Mouse (Mus musculus) forebrain, embryonic 13.5 days (tissue): ENCODE results near the gene Ap4s1. TPM values are rescaled to one million over a fixed set of nuclear protein-coding genes. Genes with fewer than 3 reads are reported as not detected.

Source experiments
- ATAC-seq: fragments of 200-750 bp; cut with Nextera tagmentation; 2 replicates; pipeline ENCODE4 v1.8.0; 2017
- H3K27ac ChIP-seq: fragments of 300-500 bp; sonication (generic); 2 replicates; pipeline ENCODE4 v1.5.1; 2015; ENCODE audit warnings: inconsistent platforms, mild to moderate bottlenecking, moderate library complexity
- H3K27me3 ChIP-seq: fragments of 300-500 bp; sonication (generic); 2 replicates; pipeline ENCODE4 v1.6.1; 2015; ENCODE audit warnings: mild to moderate bottlenecking, inconsistent platforms
- H3K36me3 ChIP-seq: fragments of 300-500 bp; sonication (generic); 2 replicates; pipeline ENCODE4 v1.6.1; 2015; ENCODE audit warnings: mild to moderate bottlenecking, inconsistent platforms; ENCODE audit not compliant: poor library complexity, severe bottlenecking
- H3K4me1 ChIP-seq: fragments of 300-500 bp; sonication (generic); 2 replicates; pipeline ENCODE4 v1.6.1; 2015; ENCODE audit warnings: inconsistent platforms
- H3K4me2 ChIP-seq: fragments of 300-500 bp; sonication (generic); 2 replicates; pipeline ENCODE4 v1.6.1; 2015; ENCODE audit warnings: inconsistent platforms, mild to moderate bottlenecking, moderate library complexity
- H3K4me3 ChIP-seq: fragments of 300-500 bp; sonication (generic); 2 replicates; pipeline ENCODE4 v1.5.1; 2015; ENCODE audit warnings: mild to moderate bottlenecking, inconsistent platforms
- H3K9ac ChIP-seq: fragments of 300-500 bp; sonication (generic); 2 replicates; pipeline ENCODE4 v1.6.1; 2015; ENCODE audit warnings: mild to moderate bottlenecking, inconsistent platforms
- H3K9me3 ChIP-seq: fragments of 300-500 bp; sonication (generic); replicated peaks from 2 replicates; pipeline ENCODE4 v1.6.1; 2016; ENCODE audit warnings: inconsistent platforms
- WGBS: fragments of 180-500 bp; shearing (Covaris S2); methylation state at CpG from one replicate; pipeline ENCODE4 v1.1.7; 2015; 5-methylcytosine and 5-hydroxymethylcytosine counted together
- polyA plus RNA-seq: library from polyadenylated mRNA; unstranded; fragments of >200 nt; fragmentation: Nextera tagmentation; extraction: Ambion mirVana; gene quantifications from 2 replicates; pipeline ENCODE4 v1.2.1, GENCODE M21; 2015

Gene Ap4s1
- polyA plus RNA-seq, 1 experiment from 2014 or later, result 52.9 TPM

DNA sequence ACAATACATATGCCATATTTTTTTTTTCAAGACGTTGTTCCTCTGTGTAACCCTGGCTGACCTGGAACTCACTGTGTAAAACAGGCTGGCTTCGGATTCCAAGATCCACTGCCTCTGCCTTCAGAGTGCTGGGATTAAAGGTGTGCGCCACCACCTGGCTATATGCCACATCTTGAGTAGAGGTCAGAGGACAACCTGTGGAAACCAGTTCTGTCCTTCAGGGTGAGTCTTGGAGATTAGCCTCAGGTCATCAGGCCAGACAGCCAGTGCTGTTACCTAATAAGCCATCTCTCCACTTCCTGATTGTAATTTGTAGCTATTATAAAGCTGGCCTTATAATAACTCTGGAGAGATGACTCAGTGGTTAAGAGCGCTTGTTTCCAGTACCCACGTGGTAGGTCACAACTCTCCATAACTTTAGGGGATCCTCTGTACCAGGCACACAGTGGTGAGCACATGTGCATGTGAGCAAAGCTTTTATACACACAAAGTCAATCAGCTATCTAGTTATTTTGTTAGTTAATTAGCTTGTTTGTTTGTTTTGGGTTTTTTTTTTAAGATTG is 15.9 kb downstream of the Ap4s1 start:
- Histone ChIP-seq H3K9ac (no peak overlapping the region), H3K9me3 (no peaks in the 10 kb centered on the region), H3K36me3 (no peaks in the 10 kb centered on the region), H3K4me3 (no peak overlapping the region), H3K4me1 (peaks cover 7% of the 10 kb centered on the region; the same call in 1 of the 2 replicates), H3K27ac (no peak overlapping the region), H3K27me3 (no peaks in the 10 kb centered on the region), H3K4me2 (no peak overlapping the region)
- 88% methylated on average over 5 of the region's 5 CpGs for WGBS
- ATAC-seq, result no peak

DNA sequence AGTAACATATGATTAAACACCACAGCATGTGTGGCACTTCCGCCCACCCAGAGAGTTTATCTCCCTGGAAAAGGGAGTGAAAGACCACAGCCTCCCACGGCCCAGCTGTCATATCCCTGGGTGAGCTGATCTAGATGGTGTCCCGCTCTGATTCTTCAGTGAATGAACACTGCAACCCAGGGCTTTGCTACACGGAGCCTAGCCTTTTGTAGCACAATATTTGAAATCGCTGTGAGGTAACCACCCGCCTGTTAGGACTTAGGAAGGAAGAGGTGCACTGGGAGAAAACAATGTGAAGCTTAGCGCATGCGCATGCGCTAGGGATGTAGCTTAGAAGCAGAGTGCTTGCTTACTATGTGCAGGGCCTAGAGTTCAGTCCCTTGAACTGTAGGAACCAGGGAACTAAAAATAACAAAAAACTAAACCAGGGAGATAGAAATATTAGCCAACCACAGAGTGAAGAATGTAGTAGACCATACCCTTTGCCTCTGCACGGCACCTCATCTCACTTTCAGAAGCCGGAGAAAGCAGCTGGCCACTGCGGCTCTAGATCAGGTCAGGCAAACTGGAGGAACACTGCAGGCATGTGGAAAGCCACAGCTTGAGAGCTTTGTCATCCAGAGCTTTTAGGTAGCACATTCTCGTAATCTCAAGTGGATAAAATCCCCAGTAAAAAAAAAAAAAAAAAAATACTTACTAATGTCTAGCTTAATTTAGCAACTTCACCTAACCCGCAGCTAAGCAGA is 18.3 kb downstream of the Ap4s1 start:
- ATAC-seq, result no peak
- WGBS, result 64% methylated on average over 14 of the region's 14 CpGs
- Histone ChIP-seq H3K27me3 (no peaks in the 10 kb centered on the region), H3K36me3 (no peaks in the 10 kb centered on the region), H3K27ac (no peak overlapping the region; the same call in 1 of the 2 replicates), H3K4me2 (no peak overlapping the region), H3K9me3 (no peaks in the 10 kb centered on the region), H3K9ac (no peak overlapping the region), H3K4me1 (no peaks in the 10 kb centered on the region), H3K4me3 (no peak overlapping the region)

DNA sequence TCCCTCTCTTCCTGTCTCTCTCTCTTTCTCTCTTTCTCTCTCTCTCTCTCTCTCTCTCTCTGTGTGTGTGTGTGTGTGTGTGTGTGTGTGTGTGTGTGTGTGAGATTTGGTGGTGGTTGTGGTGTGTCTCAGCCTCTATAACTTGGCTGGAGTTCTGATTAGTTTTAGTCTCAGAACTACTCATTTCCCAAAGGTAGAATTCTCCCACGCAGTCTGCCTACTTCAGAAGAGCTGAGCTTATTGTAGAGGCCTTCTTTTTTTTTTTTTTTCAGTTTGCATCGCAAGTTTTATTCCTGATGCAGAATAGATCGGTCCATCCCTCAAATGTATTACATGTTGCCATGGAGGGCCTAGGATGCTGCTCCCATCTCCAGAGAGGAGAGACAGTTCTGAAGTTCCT is 18.9 kb downstream of the Ap4s1 start:
- Histone ChIP-seq H3K9me3 (no peaks in the 10 kb centered on the region), H3K9ac (no peak overlapping the region), H3K27ac (no peak overlapping the region), H3K4me2 (no peak overlapping the region), H3K4me1 (no peaks in the 10 kb centered on the region), H3K4me3 (no peak overlapping the region), H3K27me3 (no peaks in the 10 kb centered on the region), H3K36me3 (no peaks in the 10 kb centered on the region)
- WGBS, result 66% methylated on average over 3 of the region's 3 CpGs
- ATAC-seq, result no peak

DNA sequence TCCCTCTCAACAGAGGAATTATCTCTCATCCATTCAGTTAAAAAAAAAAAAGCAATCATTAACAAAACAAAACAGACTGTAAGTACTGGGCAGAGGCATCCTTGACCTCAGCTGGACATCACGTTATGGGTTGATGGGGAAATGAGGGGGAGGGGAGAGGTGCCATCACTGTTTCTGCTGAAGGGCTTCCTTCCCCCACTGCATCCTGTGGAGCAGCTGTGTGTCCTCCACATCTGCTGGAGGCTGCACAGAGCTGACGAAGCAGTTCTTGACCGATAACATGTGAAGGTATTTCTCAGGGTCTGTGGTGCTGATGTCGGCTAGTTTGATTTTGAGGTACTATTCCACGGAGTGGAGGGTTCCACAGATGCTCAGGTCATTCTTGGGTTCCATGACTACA is 19.3 kb downstream of the Ap4s1 start:
- H3K4me1 ChIP-seq, result no peaks in the 10 kb centered on the region
- no peak overlapping the region for H3K4me2 ChIP-seq
- WGBS, result 86% methylated on average over 5 of the region's 5 CpGs
- no peak overlapping the region for H3K9ac ChIP-seq
- no peaks in the 10 kb centered on the region for H3K36me3 ChIP-seq
- no peak overlapping the region for H3K4me3 ChIP-seq
- no peaks in the 10 kb centered on the region for H3K27me3 ChIP-seq
- no peaks in the 10 kb centered on the region for H3K9me3 ChIP-seq
- no peak overlapping the region for H3K27ac ChIP-seq
- no peak for ATAC-seq

DNA sequence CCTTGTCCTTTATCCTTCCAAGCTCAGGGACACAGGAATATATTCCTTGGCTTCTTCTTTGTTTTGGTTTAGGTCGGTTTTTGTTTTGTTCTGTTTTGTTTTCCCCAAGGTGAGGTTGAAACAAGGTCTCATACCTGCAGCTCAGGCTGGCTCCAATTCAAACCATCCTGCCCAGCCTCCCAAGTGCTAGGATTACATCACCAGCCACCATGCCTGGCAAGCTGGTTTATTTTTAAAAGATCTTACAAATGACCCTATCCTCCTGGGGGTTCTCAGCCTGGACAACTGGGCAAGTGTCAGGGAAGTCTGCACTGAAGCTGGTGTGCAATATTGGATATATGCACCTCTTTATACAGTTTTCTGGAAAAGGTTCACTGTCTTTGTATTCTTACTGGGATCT is 21.9 kb downstream of the Ap4s1 start:
- WGBS, result 85% methylated on average over 1 of the region's 1 CpGs

DNA sequence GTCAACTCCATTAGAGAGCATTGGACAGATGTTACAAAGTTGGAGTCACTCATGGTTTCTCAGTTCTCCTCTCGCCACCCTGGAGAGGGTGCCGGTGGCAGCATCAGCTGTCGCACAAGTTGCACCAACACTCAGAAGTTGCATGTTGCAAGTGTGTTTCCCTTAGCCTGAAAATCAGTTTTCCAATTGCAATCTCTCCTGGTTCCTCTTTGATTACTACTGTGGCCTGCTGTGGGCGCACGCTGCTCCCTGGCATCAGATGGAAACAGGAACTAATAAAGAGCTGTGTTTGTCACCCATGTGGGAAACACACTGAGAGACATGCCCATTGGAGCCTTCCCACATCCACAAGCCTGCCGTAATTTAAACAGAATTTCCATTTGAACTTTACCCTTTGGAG is 27.8 kb downstream of the Ap4s1 start:
- H3K4me1 ChIP-seq, result 0 out of 2 replicates have a peak, but pooled peaks cover 6% of the 10 kb centered on the region
- no peaks in the 10 kb centered on the region for H3K9me3 ChIP-seq
- no peaks in the 10 kb centered on the region for H3K27me3 ChIP-seq
- 97% methylated on average over 6 of the region's 6 CpGs for WGBS
- no peak for ATAC-seq
- H3K4me2 ChIP-seq, result no peak overlapping the region
- no peak overlapping the region for H3K27ac ChIP-seq
- H3K36me3 ChIP-seq, result peaks cover 7% of the 10 kb centered on the region; the same call in 1 of the 2 replicates
- no peak overlapping the region for H3K4me3 ChIP-seq
- no peak overlapping the region for H3K9ac ChIP-seq

More for the DNA sequence above, 21.9 kb downstream of the Ap4s1 start:
- Histone ChIP-seq H3K27me3 (no peaks in the 10 kb centered on the region), H3K27ac (no peak overlapping the region), H3K4me1 (no peaks in the 10 kb centered on the region), H3K36me3 (no peaks in the 10 kb centered on the region; the same call in 1 of the 2 replicates), H3K9ac (no peak overlapping the region), H3K9me3 (no peaks in the 10 kb centered on the region), H3K4me2 (no peak overlapping the region), H3K4me3 (no peak overlapping the region)
- no peak for ATAC-seq

DNA sequence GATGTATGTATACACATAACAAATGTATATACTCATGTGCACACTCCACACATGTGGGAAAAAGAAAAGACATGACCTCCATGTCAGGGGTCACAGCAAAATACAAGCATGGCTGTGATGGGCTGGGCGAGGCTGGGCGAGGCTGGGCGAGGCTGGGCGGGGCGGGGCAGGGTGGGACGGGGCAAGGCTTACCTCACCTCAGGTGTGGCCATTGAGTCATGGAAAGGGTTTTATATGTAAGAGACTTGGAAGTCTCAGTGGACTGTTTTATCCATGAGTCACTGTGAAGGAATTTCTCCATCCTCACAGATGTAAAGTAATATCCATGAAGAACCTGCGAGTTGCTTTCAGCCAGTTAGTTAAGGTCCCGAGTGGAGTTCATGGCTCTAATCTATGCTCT is 31.0 kb downstream of the Ap4s1 start:
- no peaks in the 10 kb centered on the region for H3K9me3 ChIP-seq
- 0 out of 2 replicates have a peak, but pooled peaks cover 6% of the 10 kb centered on the region for H3K4me1 ChIP-seq
- no peak overlapping the region for H3K27ac ChIP-seq
- H3K4me3 ChIP-seq, result no peak overlapping the region
- peaks cover 18% of the 10 kb centered on the region for H3K36me3 ChIP-seq
- WGBS, result 97% methylated on average over 8 of the region's 8 CpGs
- H3K27me3 ChIP-seq, result no peaks in the 10 kb centered on the region
- no peak for ATAC-seq
- no peak overlapping the region for H3K4me2 ChIP-seq
- no peak overlapping the region for H3K9ac ChIP-seq

DNA sequence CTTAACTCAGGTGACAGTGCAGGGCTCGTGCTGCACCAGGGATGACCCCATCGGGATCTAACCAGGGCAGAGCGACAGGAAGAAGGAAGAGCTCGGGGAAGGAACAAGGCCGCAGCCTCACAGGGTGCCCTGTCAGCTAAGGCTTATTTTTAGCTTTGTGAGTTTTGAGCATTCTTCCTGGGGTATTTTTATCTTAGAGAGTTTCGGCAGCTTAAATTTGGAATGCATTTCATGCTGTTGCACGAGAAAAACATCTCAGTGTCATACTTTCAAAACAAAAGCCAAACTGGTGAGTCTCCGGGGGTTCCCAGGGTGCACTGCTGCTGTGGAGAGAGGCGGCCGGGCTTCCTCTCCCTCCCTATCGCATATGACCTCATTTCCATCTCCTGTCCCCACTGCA is 38.2 kb downstream of the Ap4s1 start:
- Histone ChIP-seq H3K36me3 (peaks cover 14% of the 10 kb centered on the region), H3K27me3 (peaks cover 2% of the 10 kb centered on the region; the same call in 1 of the 2 replicates), H3K9me3 (no peaks in the 10 kb centered on the region), H3K4me1 (no peaks in the 10 kb centered on the region), H3K9ac (no peak overlapping the region), H3K27ac (no peak overlapping the region), H3K4me3 (no peak overlapping the region), H3K4me2 (no peak overlapping the region)
- 81% methylated on average over 11 of the region's 11 CpGs for WGBS
- ATAC-seq, result no peak

DNA sequence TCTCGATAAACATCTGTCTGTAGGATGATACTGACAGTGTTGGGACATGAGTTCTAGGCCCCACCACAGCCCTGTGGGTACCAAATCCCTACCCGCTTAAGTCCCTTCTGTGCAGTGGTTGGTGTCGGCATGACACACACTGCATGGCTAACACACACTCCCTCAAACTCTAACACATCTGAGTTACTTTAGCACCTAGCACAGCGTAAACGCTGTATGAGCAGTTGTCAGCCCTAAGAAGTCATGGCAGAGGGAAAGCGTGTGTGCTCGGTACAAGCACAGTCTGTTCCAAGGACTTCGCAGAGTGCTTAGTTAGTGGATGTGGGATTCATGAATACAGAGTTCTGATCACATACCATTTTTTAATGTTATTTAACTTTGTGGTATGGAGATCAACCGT is 39.0 kb downstream of the Ap4s1 start:
- Histone ChIP-seq H3K9ac (no peak overlapping the region), H3K4me1 (no peaks in the 10 kb centered on the region), H3K9me3 (no peaks in the 10 kb centered on the region), H3K36me3 (peaks cover 11% of the 10 kb centered on the region; the same call in 1 of the 2 replicates), H3K27ac (no peak overlapping the region), H3K27me3 (peaks cover 10% of the 10 kb centered on the region), H3K4me2 (no peak overlapping the region), H3K4me3 (no peak overlapping the region)
- no peak for ATAC-seq
- 95% methylated on average over 9 of the region's 9 CpGs for WGBS

DNA sequence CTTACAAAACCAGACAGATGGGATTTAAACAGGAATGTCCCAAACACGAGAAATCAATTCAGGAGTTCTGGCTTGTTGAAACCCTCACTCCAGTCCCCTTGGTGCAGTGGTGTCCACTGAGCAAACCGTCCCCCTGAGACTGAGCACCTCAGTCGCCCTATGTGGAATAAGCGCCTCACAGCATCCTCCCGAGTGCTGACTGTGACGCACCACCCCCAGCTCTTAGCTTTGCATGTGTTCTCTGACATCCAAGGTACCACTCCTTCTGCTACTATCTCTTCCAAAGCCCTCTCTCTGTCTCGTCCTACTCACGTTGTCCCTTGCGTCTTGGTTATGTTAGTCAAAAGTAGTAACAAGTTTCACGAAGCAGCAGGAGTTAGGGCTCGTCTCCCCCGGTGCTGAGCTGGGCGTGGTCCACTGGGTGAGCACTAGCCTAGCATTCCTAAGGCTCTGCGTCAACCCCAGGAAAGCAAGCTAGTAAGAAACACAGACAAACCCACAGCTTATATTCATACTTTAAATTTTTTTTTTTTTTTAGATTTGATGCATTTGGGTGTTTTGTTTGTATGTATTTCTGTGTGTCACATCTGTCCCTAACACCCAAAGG is 43.9 kb downstream of the Ap4s1 start:
- Histone ChIP-seq H3K27ac (no peak overlapping the region), H3K27me3 (peaks cover 21% of the 10 kb centered on the region), H3K9me3 (no peaks in the 10 kb centered on the region), H3K4me3 (no peak overlapping the region), H3K9ac (no peak overlapping the region), H3K36me3 (peaks cover 7% of the 10 kb centered on the region; the same call in 1 of the 2 replicates), H3K4me2 (no peak overlapping the region), H3K4me1 (0 out of 2 replicates have a peak, but pooled peaks cover 9% of the 10 kb centered on the region)
- WGBS, result 89% methylated on average over 14 of the region's 14 CpGs
- ATAC-seq, result no peak

DNA sequence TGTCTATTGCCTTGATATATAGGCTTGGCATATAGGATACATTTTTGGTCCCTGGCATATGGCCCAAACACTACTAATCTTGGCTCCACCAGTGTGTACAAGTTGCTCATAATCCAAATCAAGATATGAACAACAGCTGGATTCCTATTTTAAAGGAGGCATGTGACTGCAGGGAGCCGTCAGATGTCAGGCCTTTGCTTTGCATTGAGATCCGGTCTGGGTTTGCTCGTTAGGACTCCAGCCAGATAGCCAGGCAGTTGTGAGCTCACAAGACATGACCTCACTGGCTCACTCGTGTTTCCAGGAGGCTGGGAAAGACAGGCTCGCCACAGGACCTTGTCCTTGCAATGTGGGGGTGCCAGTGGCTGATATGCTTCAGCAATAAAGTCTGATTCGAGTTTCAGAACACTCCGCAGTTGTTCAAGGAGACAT is 45.0 kb downstream of the Ap4s1 start:
- H3K9ac ChIP-seq, result no peak overlapping the region
- H3K9me3 ChIP-seq, result no peaks in the 10 kb centered on the region

DNA sequence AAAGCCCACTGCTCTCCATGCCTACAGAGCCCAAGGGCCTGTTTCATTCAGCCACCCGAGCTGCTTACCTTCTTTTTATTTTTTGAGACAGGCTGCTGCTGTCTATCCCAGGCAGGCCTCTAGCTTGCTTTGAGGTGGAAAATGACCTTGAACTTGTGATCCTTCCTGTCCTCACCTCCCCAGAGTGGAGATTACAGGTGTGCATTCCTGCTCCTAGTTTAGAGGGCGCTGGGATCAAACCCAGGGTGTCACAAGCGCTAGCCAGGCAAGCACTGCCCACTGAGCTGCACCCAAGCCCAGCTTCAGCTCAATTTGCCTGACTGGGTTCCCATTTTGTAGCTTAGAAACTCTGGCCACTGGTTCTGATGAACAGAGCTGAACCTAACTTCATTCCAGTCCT is 45.5 kb downstream of the Ap4s1 start:
- Histone ChIP-seq H3K9me3 (no peaks in the 10 kb centered on the region), H3K4me2 (no peak overlapping the region), H3K27me3 (peaks cover 21% of the 10 kb centered on the region), H3K36me3 (peaks cover 4% of the 10 kb centered on the region; the same call in 1 of the 2 replicates), H3K4me3 (no peak overlapping the region), H3K9ac (no peak overlapping the region), H3K27ac (no peak overlapping the region), H3K4me1 (0 out of 2 replicates have a peak, but pooled peaks cover 9% of the 10 kb centered on the region)
- WGBS, result 42% methylated on average over 3 of the region's 3 CpGs
- no peak for ATAC-seq

More for the DNA sequence above, 45.0 kb downstream of the Ap4s1 start:
- Histone ChIP-seq H3K36me3 (peaks cover 6% of the 10 kb centered on the region; the same call in 1 of the 2 replicates), H3K4me3 (no peak overlapping the region), H3K4me2 (no peak overlapping the region), H3K27ac (no peak overlapping the region), H3K27me3 (peaks cover 21% of the 10 kb centered on the region), H3K4me1 (0 out of 2 replicates have a peak, but pooled peaks cover 9% of the 10 kb centered on the region)
- 42% methylated on average over 7 of the region's 7 CpGs for WGBS
- no peak for ATAC-seq
